Mouse (Mus musculus): ENCODE measurements at regions not wholly inside any gene's neighbourhood (a gene's known extent, or its start where the extent isn't known, plus 50 kb on each side); places are given as distances from the start of the nearest gene placed in this dataset.

DNA sequence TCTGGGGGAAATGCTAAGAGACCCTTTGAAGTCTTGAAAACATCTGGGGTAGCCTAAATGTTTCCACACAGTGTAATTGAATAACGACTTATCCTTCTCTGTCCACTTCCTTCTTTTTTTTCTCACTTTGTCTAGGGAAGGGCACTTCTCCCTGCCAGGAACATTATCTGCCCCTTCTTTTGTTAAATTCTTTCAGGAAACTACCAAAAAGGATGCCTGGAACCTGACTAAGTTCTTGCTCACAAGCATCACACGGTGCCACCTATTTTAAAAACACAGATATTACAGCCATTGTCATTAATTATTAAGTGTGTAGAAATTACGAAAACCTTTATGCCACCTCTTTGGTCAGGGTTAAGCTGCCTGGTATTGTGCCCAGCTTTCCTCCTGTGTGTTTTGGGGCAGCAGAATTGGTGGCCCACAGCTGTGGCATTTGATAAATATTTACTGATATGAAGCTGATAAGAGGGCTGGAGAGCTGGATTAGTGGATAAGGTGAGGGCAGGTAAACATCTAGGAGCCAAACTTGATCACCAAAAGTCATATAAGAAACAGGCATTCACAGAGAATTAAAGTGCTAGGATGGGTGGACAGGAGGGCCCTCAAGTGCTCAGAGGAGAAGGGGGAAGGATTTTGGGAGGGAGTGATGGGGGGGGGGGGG is 855.6 kb upstream of the Adgrl2 start:
- Histone ChIP-seq H3K27ac (no peak overlapping the region), H3K27me3 (ENCODE audit: poor library complexity, severe bottlenecking) (peaks cover 24% of the 10 kb centered on the region), H3K4me3 (no peak overlapping the region), H3K36me3 (replicated peaks) (no peaks in the 10 kb centered on the region), H3K4me1 (peaks cover 26% of the 10 kb centered on the region), H3K9me3 (no peaks in the 10 kb centered on the region)
- DNase-seq (ENCODE audit: extremely low spot score, low spot score), result no peak
- WGBS, result 56% methylated on average over 3 of the region's 3 CpGs

DNA sequence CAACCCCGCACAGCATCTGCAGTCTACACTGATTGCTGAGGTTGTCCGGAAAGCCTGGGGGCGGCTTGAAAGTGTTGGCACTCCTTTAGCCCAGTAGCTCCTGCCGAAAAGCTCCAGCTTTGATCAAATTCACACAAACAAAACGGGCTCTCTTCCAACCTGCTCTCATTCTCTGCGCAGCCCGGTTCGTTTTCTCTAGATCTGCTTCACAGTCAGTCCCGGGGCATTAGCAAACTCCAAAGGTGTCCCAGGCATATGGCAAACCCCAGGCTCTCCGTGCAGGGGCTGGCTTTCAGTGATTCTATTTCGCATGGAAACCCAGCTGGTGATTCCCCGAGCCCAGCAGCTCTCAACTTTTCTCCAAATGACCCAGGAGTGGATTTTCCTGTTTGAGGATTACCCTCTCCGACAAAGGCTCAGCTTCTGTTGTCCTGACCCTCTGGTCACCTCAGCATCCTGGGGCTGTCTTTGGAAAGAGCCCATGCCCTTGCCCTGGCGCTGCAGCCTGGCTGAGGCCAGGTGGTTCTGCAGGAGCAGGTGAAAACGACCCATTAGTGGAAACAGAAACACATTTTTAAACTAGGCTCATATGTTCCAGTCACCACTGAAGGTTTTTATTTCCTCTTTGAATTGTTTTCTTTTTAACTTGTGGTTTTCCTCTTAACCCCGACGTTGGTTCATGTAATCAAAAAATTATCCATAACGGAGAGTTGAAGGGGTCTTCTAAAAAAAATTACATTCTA is 854.9 kb upstream of the Adgrl2 start:
- Histone ChIP-seq H3K36me3 (replicated peaks) (no peaks in the 10 kb centered on the region), H3K4me3 (peak overlapping the region; percentile 34), H3K27ac (peak overlapping the region; percentile 67), H3K27me3 (ENCODE audit: poor library complexity, severe bottlenecking) (peaks cover 24% of the 10 kb centered on the region), H3K4me1 (peaks cover 26% of the 10 kb centered on the region), H3K9me3 (no peaks in the 10 kb centered on the region)
- WGBS, result 10% methylated on average over 18 of the region's 18 CpGs
- DNase-seq (ENCODE audit: extremely low spot score, low spot score), result peak; percentile 35

DNA sequence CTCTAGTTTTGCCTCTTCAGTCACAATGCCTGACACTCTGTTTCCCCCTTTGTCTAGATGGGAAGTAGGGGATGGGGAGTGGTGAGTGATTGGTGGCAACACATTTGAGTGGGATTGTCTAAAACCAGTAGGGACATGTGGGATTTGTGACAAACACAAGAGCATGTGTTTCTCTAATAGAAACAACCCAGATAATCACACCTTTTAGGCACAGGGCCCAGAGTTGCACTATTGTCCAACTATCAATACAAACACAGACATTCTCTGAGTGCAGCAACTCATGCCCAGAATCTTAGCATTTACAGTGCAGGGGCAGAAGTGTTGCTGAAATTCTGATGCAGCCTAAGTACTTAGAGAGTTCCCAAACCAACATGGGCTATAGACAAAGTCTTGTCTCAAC is 847.6 kb upstream of the Adgrl2 start:
- no peak for DNase-seq (ENCODE audit: extremely low spot score, low spot score)
- Histone ChIP-seq H3K27ac (no peak overlapping the region), H3K36me3 (replicated peaks) (no peaks in the 10 kb centered on the region)

DNA sequence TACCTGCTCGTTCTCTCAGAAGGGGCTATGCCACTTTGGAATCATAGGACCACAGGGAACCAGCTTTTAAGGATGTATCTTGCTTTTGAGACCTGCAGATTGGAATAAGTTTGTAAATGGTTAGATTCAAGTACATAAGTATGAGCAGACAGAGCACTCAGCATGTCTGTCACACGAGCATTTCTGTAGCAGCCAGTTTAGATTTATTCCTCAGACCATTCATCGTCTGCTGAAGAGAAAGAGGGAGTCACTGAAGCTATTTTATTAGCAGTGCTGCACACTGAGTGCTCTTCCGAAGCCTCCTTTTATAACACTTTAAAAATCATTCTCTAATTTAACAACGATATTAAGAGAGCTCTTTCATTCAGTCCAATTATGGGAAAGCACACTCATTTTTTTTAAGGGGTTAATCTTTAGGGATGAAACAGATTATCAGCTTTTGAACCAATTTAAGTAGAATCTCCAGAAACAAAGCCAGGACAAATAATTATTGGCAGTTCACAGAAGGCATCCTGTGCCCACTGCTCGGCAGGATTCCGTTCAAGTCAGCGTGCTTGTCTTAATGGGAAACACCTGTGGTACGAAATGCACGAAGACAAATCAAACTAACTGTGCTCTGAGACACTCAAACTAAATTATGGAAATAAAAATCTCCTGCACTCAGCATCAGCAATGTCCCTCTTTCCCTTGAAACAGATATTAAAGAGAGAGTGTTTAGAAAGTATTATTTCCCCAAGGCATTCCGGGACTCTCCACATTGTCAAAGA is 846.3 kb upstream of the Adgrl2 start:
- H3K27me3 ChIP-seq (ENCODE audit: poor library complexity, severe bottlenecking), result no peaks in the 10 kb centered on the region
- no peak overlapping the region for H3K4me3 ChIP-seq
- H3K9me3 ChIP-seq, result no peaks in the 10 kb centered on the region
- 20% methylated on average over 11 of the region's 11 CpGs for WGBS
- peaks cover 22% of the 10 kb centered on the region for H3K4me1 ChIP-seq
- H3K27ac ChIP-seq, result no peak overlapping the region
- H3K36me3 ChIP-seq (replicated peaks), result no peaks in the 10 kb centered on the region
- no peak for DNase-seq (ENCODE audit: extremely low spot score, low spot score)

More for the DNA sequence above, 847.6 kb upstream of the Adgrl2 start:
- H3K4me3 ChIP-seq, result no peak overlapping the region
- H3K27me3 ChIP-seq (ENCODE audit: poor library complexity, severe bottlenecking), result no peaks in the 10 kb centered on the region
- peaks cover 22% of the 10 kb centered on the region for H3K4me1 ChIP-seq
- no peaks in the 10 kb centered on the region for H3K9me3 ChIP-seq

DNA sequence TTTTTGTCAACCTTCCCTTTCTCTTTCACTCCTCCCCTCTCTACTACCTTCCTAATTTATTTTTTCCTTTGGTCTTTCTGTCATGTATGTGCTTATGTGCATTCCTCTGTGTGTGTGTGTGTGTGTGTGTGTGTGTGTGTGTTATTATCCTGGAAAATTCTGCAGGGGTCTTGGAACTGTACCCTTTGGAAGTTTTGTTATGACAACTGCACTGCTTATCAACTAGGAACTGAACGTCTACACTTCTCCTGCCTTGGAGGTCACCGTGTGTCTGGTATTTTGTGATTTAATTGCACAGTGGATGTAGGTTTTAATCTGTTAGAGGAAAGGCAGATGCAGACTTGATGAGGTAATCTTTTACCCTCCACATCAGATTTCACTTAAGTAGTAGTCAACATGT is 836.8 kb upstream of the Adgrl2 start:
- WGBS, result 10% methylated on average over 2 of the region's 2 CpGs
- Histone ChIP-seq H3K9me3 (no peaks in the 10 kb centered on the region), H3K27ac (no peak overlapping the region), H3K4me3 (no peak overlapping the region), H3K4me1 (peaks cover 25% of the 10 kb centered on the region), H3K36me3 (replicated peaks) (no peaks in the 10 kb centered on the region), H3K27me3 (ENCODE audit: poor library complexity, severe bottlenecking) (peaks cover 8% of the 10 kb centered on the region)
- no peak for DNase-seq (ENCODE audit: extremely low spot score, low spot score)

DNA sequence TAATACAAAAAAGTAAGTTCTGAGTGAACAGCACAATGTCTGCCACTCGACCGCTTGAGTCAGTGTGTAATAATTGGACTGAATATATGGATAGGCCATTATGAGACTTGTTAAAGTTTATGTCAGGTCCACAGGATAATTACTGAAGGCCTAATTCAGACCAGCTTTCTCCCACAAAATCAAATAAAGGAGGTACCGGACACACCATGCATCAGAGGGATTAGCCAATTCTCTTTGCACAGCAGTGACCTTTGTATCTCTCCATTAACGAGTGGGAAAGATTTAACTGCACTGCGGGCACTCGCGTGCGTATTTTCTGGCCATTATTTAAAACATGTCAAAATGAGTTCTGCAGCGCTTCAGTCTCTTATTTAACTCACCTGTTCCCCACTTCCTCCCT is 836.4 kb upstream of the Adgrl2 start:
- Histone ChIP-seq H3K36me3 (replicated peaks) (no peaks in the 10 kb centered on the region), H3K27ac (no peak overlapping the region), H3K27me3 (ENCODE audit: poor library complexity, severe bottlenecking) (peaks cover 8% of the 10 kb centered on the region), H3K4me3 (no peak overlapping the region), H3K4me1 (peaks cover 25% of the 10 kb centered on the region), H3K9me3 (no peaks in the 10 kb centered on the region)
- WGBS, result 24% methylated on average over 9 of the region's 9 CpGs
- DNase-seq (ENCODE audit: extremely low spot score, low spot score), result no peak

DNA sequence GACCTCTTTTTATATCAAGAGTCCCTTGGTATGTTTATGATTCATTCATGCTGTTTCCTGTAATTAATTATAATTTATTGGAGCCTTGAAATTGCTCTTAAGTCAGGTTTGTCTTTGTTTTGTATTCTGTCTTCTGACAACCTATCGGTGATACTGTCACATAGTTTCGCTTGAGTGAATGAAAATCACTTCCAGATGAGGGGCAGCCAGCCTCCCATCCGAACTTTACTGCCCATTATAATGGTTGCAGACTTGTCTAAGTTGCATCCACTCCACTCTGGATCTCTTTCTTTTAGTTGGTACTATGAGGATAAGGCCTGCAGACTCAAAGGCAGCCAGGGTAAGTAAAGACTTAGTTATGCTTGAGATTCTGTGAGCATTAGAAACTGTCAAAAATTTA is 830.3 kb upstream of the Adgrl2 start:
- peaks cover 6% of the 10 kb centered on the region for H3K4me1 ChIP-seq
- DNase-seq (ENCODE audit: extremely low spot score, low spot score), result no peak
- no peaks in the 10 kb centered on the region for H3K9me3 ChIP-seq
- no peaks in the 10 kb centered on the region for H3K36me3 ChIP-seq (replicated peaks)
- no peaks in the 10 kb centered on the region for H3K27me3 ChIP-seq (ENCODE audit: poor library complexity, severe bottlenecking)
- H3K4me3 ChIP-seq, result no peak overlapping the region
- no peak overlapping the region for H3K27ac ChIP-seq
- WGBS, result 65% methylated on average over 3 of the region's 3 CpGs

DNA sequence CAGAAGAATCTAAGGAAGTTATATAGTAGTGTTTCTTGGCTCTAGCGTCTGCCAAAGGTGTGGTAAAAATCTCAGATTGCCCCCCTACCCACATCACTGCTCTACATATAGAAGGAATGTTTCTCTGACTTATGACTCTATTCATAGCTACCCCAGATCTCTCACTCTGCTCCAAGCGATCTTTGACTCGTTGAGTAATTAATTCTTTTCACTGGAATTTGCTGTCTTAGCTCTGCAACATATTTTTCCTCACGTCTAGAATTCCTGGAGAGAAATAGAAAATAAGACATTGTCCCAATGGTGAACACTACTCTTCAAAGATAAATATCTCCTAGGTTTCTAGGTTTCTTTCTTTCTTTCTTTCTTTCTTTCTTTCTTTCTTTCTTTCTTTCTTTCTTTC is 829.5 kb upstream of the Adgrl2 start:
- Histone ChIP-seq H3K9me3 (no peaks in the 10 kb centered on the region), H3K4me1 (no peaks in the 10 kb centered on the region), H3K27ac (no peak overlapping the region), H3K36me3 (replicated peaks) (no peaks in the 10 kb centered on the region), H3K4me3 (no peak overlapping the region), H3K27me3 (ENCODE audit: poor library complexity, severe bottlenecking) (no peaks in the 10 kb centered on the region)
- no peak for DNase-seq (ENCODE audit: extremely low spot score, low spot score)
- 90% methylated on average over 4 of the region's 4 CpGs for WGBS

DNA sequence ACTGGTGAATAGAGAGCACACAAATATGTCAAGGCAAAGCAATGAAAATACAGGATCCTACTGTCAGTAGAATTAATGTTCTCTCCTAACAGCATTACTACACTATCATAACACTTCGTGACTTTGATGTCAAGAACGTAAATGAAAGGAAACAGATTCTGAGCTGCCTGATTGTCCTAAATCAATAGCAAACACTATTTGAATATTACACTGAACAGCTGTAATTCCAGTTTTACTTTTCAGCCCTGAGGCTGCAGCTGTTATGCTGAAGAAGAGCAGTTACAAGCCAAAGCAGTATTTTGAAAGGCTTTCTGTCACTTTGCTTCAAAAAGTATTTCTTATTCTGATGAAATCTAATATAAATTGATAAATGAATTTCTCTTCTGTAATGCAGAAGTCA is 828.7 kb upstream of the Adgrl2 start:
- 91% methylated on average over 2 of the region's 2 CpGs for WGBS

DNA sequence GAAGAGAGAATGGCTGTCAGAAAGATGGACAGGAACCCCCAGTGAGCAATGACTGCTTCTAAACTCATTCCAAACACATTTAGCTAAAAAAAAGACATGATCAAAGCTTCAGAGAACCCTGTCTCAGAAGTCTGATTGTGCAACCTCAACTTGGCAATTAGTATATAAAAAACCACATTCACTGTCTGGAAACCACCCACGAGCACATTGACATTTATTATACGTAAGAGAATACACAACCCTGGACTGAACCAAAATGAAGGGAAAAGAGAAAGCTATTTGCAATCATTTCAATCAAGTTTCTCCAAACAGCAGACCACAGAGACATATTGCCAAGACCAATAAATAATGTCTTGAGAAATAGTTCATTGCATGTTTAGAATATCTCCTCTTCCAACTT is 820.7 kb upstream of the Adgrl2 start:
- 0 out of 2 replicates have a peak, but pooled peaks cover 3% of the 10 kb centered on the region for H3K4me1 ChIP-seq
- H3K27me3 ChIP-seq (ENCODE audit: poor library complexity, severe bottlenecking), result no peaks in the 10 kb centered on the region
- WGBS, result 69% methylated on average over 2 of the region's 2 CpGs
- H3K36me3 ChIP-seq (replicated peaks), result no peaks in the 10 kb centered on the region
- DNase-seq (ENCODE audit: extremely low spot score, low spot score), result no peak
- H3K9me3 ChIP-seq, result no peaks in the 10 kb centered on the region
- H3K27ac ChIP-seq, result no peak overlapping the region
- no peak overlapping the region for H3K4me3 ChIP-seq

More for the DNA sequence above, 828.7 kb upstream of the Adgrl2 start:
- Histone ChIP-seq H3K27ac (no peak overlapping the region), H3K4me1 (no peaks in the 10 kb centered on the region), H3K36me3 (replicated peaks) (no peaks in the 10 kb centered on the region), H3K9me3 (no peaks in the 10 kb centered on the region), H3K4me3 (no peak overlapping the region), H3K27me3 (ENCODE audit: poor library complexity, severe bottlenecking) (no peaks in the 10 kb centered on the region)
- no peak for DNase-seq (ENCODE audit: extremely low spot score, low spot score)

DNA sequence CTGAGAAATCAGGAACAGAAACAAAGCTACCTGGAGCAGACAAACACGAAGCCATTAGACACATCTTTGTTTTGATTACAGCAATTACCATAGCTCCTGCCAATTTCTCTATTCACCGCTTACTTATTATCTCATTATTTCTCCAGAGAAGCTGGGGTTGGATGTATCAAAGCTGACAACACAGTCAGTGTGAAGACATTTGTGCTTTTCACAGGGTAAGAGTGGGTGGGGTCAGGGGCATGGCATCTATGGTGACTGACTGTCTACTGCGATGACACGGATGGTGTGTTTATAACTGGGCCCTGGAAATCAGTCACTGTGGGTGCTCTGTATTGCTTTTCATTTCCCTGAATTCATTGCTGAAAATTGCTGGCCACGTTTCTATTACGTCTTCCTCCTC is 815.0 kb upstream of the Adgrl2 start:
- 84% methylated on average over 6 of the region's 6 CpGs for WGBS
- no peak overlapping the region for H3K27ac ChIP-seq
- H3K4me3 ChIP-seq, result no peak overlapping the region
- DNase-seq (ENCODE audit: extremely low spot score, low spot score), result no peak
- no peaks in the 10 kb centered on the region for H3K27me3 ChIP-seq (ENCODE audit: poor library complexity, severe bottlenecking)
- 0 out of 2 replicates have a peak, but pooled peaks cover 3% of the 10 kb centered on the region for H3K4me1 ChIP-seq
- no peaks in the 10 kb centered on the region for H3K36me3 ChIP-seq (replicated peaks)
- H3K9me3 ChIP-seq, result no peaks in the 10 kb centered on the region

DNA sequence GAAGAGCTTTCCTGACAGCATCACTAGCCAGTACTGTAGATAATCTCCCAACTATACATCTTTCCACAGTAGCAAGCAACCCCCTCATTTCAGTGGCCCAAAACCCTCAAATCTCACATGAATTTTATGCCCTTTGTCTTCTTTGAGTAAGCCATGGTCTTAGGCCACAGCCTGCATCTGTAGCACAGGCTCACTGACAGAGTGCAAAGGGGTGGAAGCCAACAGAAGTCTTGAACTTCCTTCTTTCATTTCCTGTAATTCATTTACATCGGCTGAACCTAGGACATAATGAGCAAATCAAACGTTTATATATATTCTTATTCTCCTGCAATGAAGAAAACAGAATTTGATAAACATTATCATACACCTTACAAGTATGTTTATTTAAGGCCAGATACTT is 805.8 kb upstream of the Adgrl2 start:
- WGBS, result 89% methylated on average over 2 of the region's 2 CpGs
- Histone ChIP-seq H3K27me3 (ENCODE audit: poor library complexity, severe bottlenecking) (no peaks in the 10 kb centered on the region), H3K36me3 (replicated peaks) (no peaks in the 10 kb centered on the region), H3K4me3 (no peak overlapping the region), H3K27ac (no peak overlapping the region), H3K4me1 (no peaks in the 10 kb centered on the region), H3K9me3 (no peaks in the 10 kb centered on the region)
- DNase-seq (ENCODE audit: extremely low spot score, low spot score), result no peak

DNA sequence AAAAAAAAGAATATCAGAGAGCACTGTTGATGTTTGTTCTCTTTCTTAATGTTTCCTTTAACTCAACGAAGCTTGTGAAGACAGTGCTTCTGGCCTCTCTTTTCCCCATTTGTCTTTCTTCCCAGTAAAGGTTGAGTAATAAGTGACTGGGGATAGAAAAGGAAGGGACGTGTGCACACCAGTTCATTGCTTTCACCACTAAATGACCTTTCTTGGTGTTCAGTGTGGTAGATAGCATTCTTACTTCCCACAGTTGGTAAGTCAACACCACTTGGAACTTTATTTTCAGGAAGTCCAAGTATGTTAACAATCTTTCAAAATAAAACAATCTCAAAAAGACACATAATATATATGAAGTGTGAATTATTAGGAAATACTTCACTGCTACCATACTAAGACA is 801.2 kb upstream of the Adgrl2 start:
- Histone ChIP-seq H3K27ac (no peak overlapping the region), H3K9me3 (no peaks in the 10 kb centered on the region), H3K36me3 (replicated peaks) (no peaks in the 10 kb centered on the region), H3K27me3 (ENCODE audit: poor library complexity, severe bottlenecking) (no peaks in the 10 kb centered on the region), H3K4me3 (no peak overlapping the region), H3K4me1 (no peaks in the 10 kb centered on the region)
- WGBS, result 80% methylated on average over 2 of the region's 2 CpGs
- no peak for DNase-seq (ENCODE audit: extremely low spot score, low spot score)
